Mouse (Mus musculus) thymus, adult 2 months (tissue): Measurements from ENCODE around the gene Mogs. TPM values are rescaled to one million over a fixed set of nuclear protein-coding genes. Genes with fewer than 3 reads are reported as not detected.
A peak's percentile ranks its signal among the peaks of the same experiment; 100 is the strongest.

ENCODE experiments used
- DNase-seq: peaks from one replicate; pipeline ENCODE4 v3.0.0; 2021
- H3K27ac ChIP-seq: fragments of 200-500 bp; 2 replicates; pipeline ENCODE4 v1.5.1; 2012; ENCODE audit warnings: low read length, control low read depth; ENCODE audit not compliant: control insufficient read depth, insufficient read depth
- H3K27me3 ChIP-seq: fragments of 200-500 bp; 2 replicates; pipeline ENCODE4 v1.6.1; 2012; ENCODE audit warnings: mild to moderate bottlenecking, low read length, moderate library complexity, mixed read lengths; ENCODE audit not compliant: control insufficient read depth, insufficient read depth
- H3K36me3 ChIP-seq: fragments of 200-500 bp; 2 replicates; pipeline ENCODE4 v1.6.1; 2012; ENCODE audit warnings: mild to moderate bottlenecking, low read length, moderate library complexity; ENCODE audit not compliant: control insufficient read depth, insufficient read depth
- H3K4me1 ChIP-seq: fragments of 200-500 bp; replicated peaks from 2 replicates; pipeline ENCODE4 v1.6.1; 2012; ENCODE audit warnings: low read length; ENCODE audit not compliant: control insufficient read depth, insufficient read depth
- H3K4me3 ChIP-seq: fragments of 200-500 bp; 2 replicates; pipeline ENCODE4 v1.5.1; 2012; ENCODE audit warnings: mild to moderate bottlenecking, low read length, control low read depth, moderate library complexity; ENCODE audit not compliant: control insufficient read depth, insufficient read depth
- CTCF ChIP-seq: fragments of 200-500 bp; IDR thresholded peaks from 2 replicates; pipeline ENCODE4 v1.5.1; 2012; ENCODE audit warnings: mild to moderate bottlenecking, control low read depth, low read length, moderate library complexity, borderline replicate concordance; ENCODE audit not compliant: control insufficient read depth, poor library complexity, insufficient read depth; ENCODE audit errors: extremely low read depth
- POLR2A ChIP-seq: fragments of 200-500 bp; IDR thresholded peaks from 2 replicates; pipeline ENCODE4 v1.6.1; 2012; ENCODE audit warnings: mild to moderate bottlenecking, low read length, control low read depth, moderate library complexity; ENCODE audit not compliant: control insufficient read depth, poor library complexity, insufficient read depth; ENCODE audit errors: extremely low read depth
- WGBS: fragments of 180-500 bp; shearing (Covaris S2); methylation state at CpG from one replicate; pipeline ENCODE4 v1.1.7; 2018; 5-methylcytosine and 5-hydroxymethylcytosine counted together
- polyA plus RNA-seq: library from polyadenylated mRNA; depleted of rRNA; stranded (reverse); fragments of >200 nt; gene quantifications from 2 replicates; pipeline ENCODE4 v1.2.3, GENCODE M21; 2012

The Mogs gene
- polyA plus RNA-seq, 1 experiment = 142 TPM

DNA sequence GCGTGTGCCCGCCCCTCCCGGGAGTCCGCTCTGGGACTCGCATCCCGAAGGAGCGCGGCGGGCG lies 45.2 kb upstream of the Mogs start, which contains the start of gene Tlx2:
Gene Tlx2, minus strand, starts transcription at position 47 of the 64 bp plus-strand sequence.
- no peak within 1 kb of the TSS for H3K27ac ChIP-seq
- TF ChIP-seq CTCF (no peak), POLR2A (no peak)
- 4% methylated on average over 10 of the region's 10 CpGs for WGBS
- no peak for DNase-seq
- H3K4me1 ChIP-seq = peaks cover 30% of the 10 kb centered on the region
- peaks cover 45% of the 10 kb centered on the region for H3K27me3 ChIP-seq
- no peak within 1 kb of the TSS for H3K4me3 ChIP-seq
- no peaks in the 10 kb centered on the region for H3K36me3 ChIP-seq

GRCm38 (mm10) chr6:83070311-83071219 lies 44.7 kb upstream of the Mogs start:
- no peaks in the 10 kb centered on the region for H3K36me3 ChIP-seq
- no peak overlapping the region for H3K4me3 ChIP-seq
- H3K4me1 ChIP-seq = peaks cover 30% of the 10 kb centered on the region
- no peak for DNase-seq
- H3K27ac ChIP-seq = no peak overlapping the region
- 4% methylated on average over 55 of the region's 58 CpGs for WGBS
- no peak for TF ChIP-seq CTCF
- no peak for TF ChIP-seq POLR2A
- H3K27me3 ChIP-seq = peaks cover 45% of the 10 kb centered on the region

DNA sequence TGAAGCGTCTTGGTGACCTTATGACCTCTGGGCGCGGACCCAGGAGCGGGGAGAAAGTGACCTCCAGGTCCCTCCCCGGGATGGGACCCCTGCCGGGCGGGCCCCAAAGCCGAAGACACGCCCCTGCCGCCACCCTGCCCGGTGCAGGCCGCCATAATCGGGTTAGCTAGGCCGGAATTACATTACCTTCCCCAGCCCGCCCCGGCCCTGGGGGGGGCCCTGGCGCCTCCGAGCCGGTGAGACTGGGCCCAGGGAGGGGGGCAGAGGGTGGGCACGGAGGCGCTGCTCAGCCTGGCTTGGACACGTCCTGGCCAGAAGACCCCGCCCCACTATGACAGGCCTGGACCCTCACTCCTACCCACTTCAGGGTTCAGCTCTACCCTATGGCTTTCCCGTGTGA lies 44.1 kb upstream of the Mogs start:
- TF ChIP-seq POLR2A (no peak), CTCF (no peak)
- Histone ChIP-seq H3K27ac (no peak overlapping the region), H3K4me1 (peaks cover 25% of the 10 kb centered on the region), H3K27me3 (peaks cover 45% of the 10 kb centered on the region), H3K36me3 (no peaks in the 10 kb centered on the region), H3K4me3 (no peak overlapping the region)
- WGBS = 7% methylated on average over 24 of the region's 24 CpGs
- no peak for DNase-seq

DNA sequence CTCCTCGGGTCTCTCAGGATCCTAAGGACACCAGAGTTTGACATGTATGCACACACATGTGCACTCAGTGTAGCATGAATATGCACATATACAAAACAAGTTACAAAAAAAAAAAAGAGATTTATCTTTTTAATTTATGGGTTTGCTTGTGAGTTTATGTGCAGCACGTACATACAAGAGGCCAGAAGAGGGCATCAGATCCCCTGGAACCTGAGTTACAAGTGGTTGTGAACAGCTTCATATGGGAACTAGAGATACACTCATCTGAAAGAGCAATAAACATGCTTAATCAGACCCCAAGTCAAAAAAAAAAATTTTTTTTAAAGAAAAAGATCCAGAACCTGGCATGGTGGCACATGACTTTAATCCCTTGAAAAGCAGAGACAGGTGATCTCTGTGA lies 40.3 kb upstream of the Mogs start:
- Histone ChIP-seq H3K36me3 (no peaks in the 10 kb centered on the region), H3K27me3 (peaks cover 24% of the 10 kb centered on the region), H3K4me3 (no peak overlapping the region), H3K27ac (no peak overlapping the region), H3K4me1 (peaks cover 23% of the 10 kb centered on the region)
- DNase-seq = no peak
- TF ChIP-seq POLR2A (no peak), CTCF (no peak)
- 15% methylated on average over 2 of the region's 2 CpGs for WGBS

- TF ChIP-seq POLR2A (no peak), CTCF (no peak)
- Histone ChIP-seq H3K36me3 (no peaks in the 10 kb centered on the region), H3K4me1 (peaks cover 11% of the 10 kb centered on the region), H3K4me3 (peak within 1 kb of the TSS; percentile 54), H3K27ac (0 out of 2 replicates have a peak within 1 kb of the TSS, but pooled peaks have one; percentile 2), H3K27me3 (no peaks in the 10 kb centered on the region; the same call in 1 of the 2 replicates)
- 1% methylated on average over 54 of the region's 54 CpGs for WGBS
- DNase-seq = no peak
These were observed 37.5 kb upstream of the Mogs start, which contains the start of gene Pcgf1 for GRCm38 (mm10) chr6:83077630-83078323. Gene Pcgf1 (plus strand): TSS chr6:83077869.

DNA sequence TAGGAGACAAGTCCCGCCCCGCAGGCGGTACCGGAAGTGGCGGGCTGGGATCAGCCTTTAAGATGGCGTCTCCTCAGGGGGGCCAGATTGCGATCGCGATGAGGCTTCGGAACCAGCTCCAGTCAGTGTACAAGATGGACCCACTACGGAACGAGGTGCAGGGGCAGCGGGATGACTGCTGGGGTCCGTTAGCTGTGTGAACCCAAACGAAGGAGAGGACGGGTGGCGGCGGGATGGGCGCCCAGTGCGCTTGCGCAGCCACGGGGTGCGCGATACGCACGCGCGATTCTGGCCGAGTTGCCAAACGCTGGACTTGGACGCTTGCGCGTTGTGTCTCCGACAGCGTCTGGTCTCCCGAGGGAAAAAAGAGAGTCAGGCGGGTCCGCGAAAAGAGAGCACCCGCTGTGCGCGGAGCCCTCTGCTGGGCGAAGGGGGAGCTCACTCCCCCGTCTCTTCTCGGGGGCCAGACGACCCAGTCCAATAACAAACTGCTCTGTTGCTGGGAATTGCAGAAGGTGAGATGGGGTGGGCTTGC lies 36.9 kb upstream of the Mogs start:
- TF ChIP-seq CTCF (peak; percentile 73), POLR2A (peak; percentile 43)
- Histone ChIP-seq H3K27ac (0 out of 2 replicates have a peak overlapping the region, but pooled peaks have one; percentile 2), H3K27me3 (no peaks in the 10 kb centered on the region; the same call in 1 of the 2 replicates), H3K4me1 (peaks cover 11% of the 10 kb centered on the region), H3K4me3 (peak overlapping the region; percentile 54), H3K36me3 (no peaks in the 10 kb centered on the region)
- peak; percentile 99 for DNase-seq
- WGBS = under 1% methylated on average over 46 of the region's 46 CpGs
